Mouse (Mus musculus): ENCODE data around the gene Gbp8. TPM values are rescaled to one million over a fixed set of nuclear protein-coding genes. Genes with fewer than 3 reads are reported as not detected.
"Not testable (repeated sequence)": the region's sequence is repeated elsewhere in the genome, so short reads cannot be mapped to it uniquely, and the experiment has no call there.

Gbp8 gene
- polyA plus RNA-seq, 1 experiment = 78.9 TPM

GRCm38 (mm10) chr5:105081900-105082299, 57.4 kb downstream of the Gbp8 start:
- H3K27me3 ChIP-seq (ENCODE audit: control insufficient read depth, insufficient read depth, low read length) = no peaks in the 10 kb centered on the region
- H3K27ac ChIP-seq (ENCODE audit: control insufficient read depth, insufficient read depth, low read length) = no peak overlapping the region
- TF ChIP-seq CTCF (IDR thresholded peaks at IDR 0.05; ENCODE audit: borderline replicate concordance, control insufficient read depth, extremely low read depth, insufficient read depth, low read length, poor library complexity) = no peak
- TF ChIP-seq POLR2A (IDR thresholded peaks at IDR 0.05; ENCODE audit: control insufficient read depth, extremely low read depth, insufficient read depth, low read length, poor library complexity) = no peak
- peaks cover 21% of the 10 kb centered on the region for H3K36me3 ChIP-seq (ENCODE audit: control insufficient read depth, insufficient read depth, low read length)
- H3K4me3 ChIP-seq (ENCODE audit: control insufficient read depth, insufficient read depth, low read length) = no peak overlapping the region
- no peaks in the 10 kb centered on the region for H3K4me1 ChIP-seq (replicated peaks; ENCODE audit: control insufficient read depth, insufficient read depth, low read length)
- DNase-seq = no peak

- not testable (repeated sequence) for H3K27me3 ChIP-seq (ENCODE audit: control insufficient read depth, insufficient read depth, low read length); H3K4me1 ChIP-seq (replicated peaks; ENCODE audit: control insufficient read depth, insufficient read depth, low read length); H3K27ac ChIP-seq (ENCODE audit: control insufficient read depth, insufficient read depth, low read length); H3K4me3 ChIP-seq (ENCODE audit: control insufficient read depth, insufficient read depth, low read length); H3K36me3 ChIP-seq (ENCODE audit: control insufficient read depth, insufficient read depth, low read length)
- DNase-seq = peak; percentile 65
Observed at GRCm38 (mm10) chr5:105068356-105068755, 71.0 kb downstream of the Gbp8 start.

GRCm38 (mm10) chr5:105064443-105064842, 74.9 kb downstream of the Gbp8 start:
- H3K36me3 ChIP-seq (ENCODE audit: control insufficient read depth, insufficient read depth, low read length); H3K4me3 ChIP-seq (ENCODE audit: control insufficient read depth, insufficient read depth, low read length); H3K27ac ChIP-seq (ENCODE audit: control insufficient read depth, insufficient read depth, low read length); H3K27me3 ChIP-seq (ENCODE audit: control insufficient read depth, insufficient read depth, low read length): not testable (repeated sequence)
- WGBS = 27% methylated on average over 2 of the region's 2 CpGs
- peak; percentile 46 for DNase-seq
- H3K4me1 ChIP-seq (replicated peaks; ENCODE audit: control insufficient read depth, insufficient read depth, low read length) = peaks cover 25% of the 10 kb centered on the region

GRCm38 (mm10) chr5:105063321-105063720, 76.0 kb downstream of the Gbp8 start:
- H3K36me3 ChIP-seq (ENCODE audit: control insufficient read depth, insufficient read depth, low read length) = no peaks in the 10 kb centered on the region
- 79% methylated on average over 1 of the region's 1 CpGs for WGBS
- no peak for DNase-seq

GRCm38 (mm10) chr5:105062403-105062802, 76.9 kb downstream of the Gbp8 start:
- H3K27me3 ChIP-seq (ENCODE audit: control insufficient read depth, insufficient read depth, low read length); H3K4me3 ChIP-seq (ENCODE audit: control insufficient read depth, insufficient read depth, low read length); DNase-seq; H3K36me3 ChIP-seq (ENCODE audit: control insufficient read depth, insufficient read depth, low read length): not testable (repeated sequence)
- peaks cover 34% of the 10 kb centered on the region for H3K4me1 ChIP-seq (replicated peaks; ENCODE audit: control insufficient read depth, insufficient read depth, low read length)
- 18% methylated on average over 2 of the region's 2 CpGs for WGBS
- H3K27ac ChIP-seq (ENCODE audit: control insufficient read depth, insufficient read depth, low read length) = peak overlapping the region; percentile 61

More at GRCm38 (mm10) chr5:105063321-105063720, 76.0 kb downstream of the Gbp8 start:
- peaks cover 31% of the 10 kb centered on the region for H3K4me1 ChIP-seq (replicated peaks; ENCODE audit: control insufficient read depth, insufficient read depth, low read length)
- H3K4me3 ChIP-seq (ENCODE audit: control insufficient read depth, insufficient read depth, low read length) = no peak overlapping the region
- H3K27me3 ChIP-seq (ENCODE audit: control insufficient read depth, insufficient read depth, low read length) = no peaks in the 10 kb centered on the region
- TF ChIP-seq CTCF (IDR thresholded peaks at IDR 0.05; ENCODE audit: borderline replicate concordance, control insufficient read depth, extremely low read depth, insufficient read depth, low read length, poor library complexity) = no peak
- TF ChIP-seq POLR2A (IDR thresholded peaks at IDR 0.05; ENCODE audit: control insufficient read depth, extremely low read depth, insufficient read depth, low read length, poor library complexity) = no peak
- peak overlapping the region; percentile 30 for H3K27ac ChIP-seq (ENCODE audit: control insufficient read depth, insufficient read depth, low read length)

GRCm38 (mm10) chr5:105060224-105060623, 79.1 kb downstream of the Gbp8 start:
- Histone ChIP-seq H3K36me3 (ENCODE audit: control insufficient read depth, insufficient read depth, low read length) (no peaks in the 10 kb centered on the region), H3K27ac (ENCODE audit: control insufficient read depth, insufficient read depth, low read length) (peak overlapping the region; percentile 89), H3K27me3 (ENCODE audit: control insufficient read depth, insufficient read depth, low read length) (no peaks in the 10 kb centered on the region), H3K4me1 (replicated peaks; ENCODE audit: control insufficient read depth, insufficient read depth, low read length) (peaks cover 38% of the 10 kb centered on the region), H3K4me3 (ENCODE audit: control insufficient read depth, insufficient read depth, low read length) (no peak overlapping the region)
- peak; percentile 61 for DNase-seq
- TF ChIP-seq POLR2A (IDR thresholded peaks at IDR 0.05; ENCODE audit: control insufficient read depth, extremely low read depth, insufficient read depth, low read length, poor library complexity) = no peak
- no peak for TF ChIP-seq CTCF (IDR thresholded peaks at IDR 0.05; ENCODE audit: borderline replicate concordance, control insufficient read depth, extremely low read depth, insufficient read depth, low read length, poor library complexity)
- WGBS = 8% methylated on average over 2 of the region's 2 CpGs

- no peak overlapping the region for H3K27ac ChIP-seq (ENCODE audit: control insufficient read depth, insufficient read depth, low read length)
- no peaks in the 10 kb centered on the region for H3K27me3 ChIP-seq (ENCODE audit: control insufficient read depth, insufficient read depth, low read length)
- peaks cover 25% of the 10 kb centered on the region for H3K4me1 ChIP-seq (replicated peaks; ENCODE audit: control insufficient read depth, insufficient read depth, low read length)
- H3K4me3 ChIP-seq (ENCODE audit: control insufficient read depth, insufficient read depth, low read length) = no peak overlapping the region
- peaks cover 3% of the 10 kb centered on the region; the same call in 1 of the 2 replicates for H3K36me3 ChIP-seq (ENCODE audit: control insufficient read depth, insufficient read depth, low read length)
- WGBS = 98% methylated on average over 2 of the region's 2 CpGs
- no peak for TF ChIP-seq POLR2A (IDR thresholded peaks at IDR 0.05; ENCODE audit: control insufficient read depth, extremely low read depth, insufficient read depth, low read length, poor library complexity)
- TF ChIP-seq CTCF (IDR thresholded peaks at IDR 0.05; ENCODE audit: borderline replicate concordance, control insufficient read depth, extremely low read depth, insufficient read depth, low read length, poor library complexity) = no peak
- no peak for DNase-seq
Observed at GRCm38 (mm10) chr5:105055279-105055678, 84.1 kb downstream of the Gbp8 start.

GRCm38 (mm10) chr5:105053471-105054169, 85.7 kb downstream of the Gbp8 start:
- WGBS = 36% methylated on average over 1 of the region's 1 CpGs
- H3K4me3 ChIP-seq (ENCODE audit: control insufficient read depth, insufficient read depth, low read length) = peak overlapping the region; percentile 85
- DNase-seq; H3K36me3 ChIP-seq (ENCODE audit: control insufficient read depth, insufficient read depth, low read length); H3K27me3 ChIP-seq (ENCODE audit: control insufficient read depth, insufficient read depth, low read length): not testable (repeated sequence)
- peak overlapping the region; percentile 77 for H3K27ac ChIP-seq (ENCODE audit: control insufficient read depth, insufficient read depth, low read length)
- peaks cover 18% of the 10 kb centered on the region for H3K4me1 ChIP-seq (replicated peaks; ENCODE audit: control insufficient read depth, insufficient read depth, low read length)
